Mouse (Mus musculus) neural tube, embryonic 12.5 days (tissue): ENCODE measurements around the gene Creg2. TPM values are rescaled to one million over a fixed set of nuclear protein-coding genes. Genes with fewer than 3 reads are reported as not detected.

Experiments
- ATAC-seq: fragments of 200-750 bp; cut with Nextera tagmentation; 2 replicates; pipeline ENCODE4 v1.8.0; 2017; ENCODE audit warnings: low read depth, mild to moderate bottlenecking, moderate TSS enrichment, moderate library complexity; ENCODE audit not compliant: low FRiP score
- H3K27ac ChIP-seq: fragments of 300-500 bp; sonication (generic); 2 replicates; pipeline ENCODE4 v1.5.1; 2016
- H3K27me3 ChIP-seq: fragments of 300-500 bp; sonication (generic); replicated peaks from 2 replicates; pipeline ENCODE4 v1.6.1; 2016; ENCODE audit warnings: mild to moderate bottlenecking
- H3K36me3 ChIP-seq: fragments of 300-500 bp; sonication (generic); 2 replicates; pipeline ENCODE4 v1.6.1; 2016; ENCODE audit warnings: mild to moderate bottlenecking
- H3K4me1 ChIP-seq: fragments of 300-500 bp; sonication (generic); 2 replicates; pipeline ENCODE4 v1.6.1; 2016
- H3K4me2 ChIP-seq: fragments of 300-500 bp; sonication (generic); replicated peaks from 2 replicates; pipeline ENCODE4 v1.6.1; 2016; ENCODE audit warnings: mild to moderate bottlenecking
- H3K4me3 ChIP-seq: fragments of 300-500 bp; sonication (generic); 2 replicates; pipeline ENCODE4 v1.5.1; 2016
- H3K9ac ChIP-seq: fragments of 300-500 bp; sonication (generic); 2 replicates; pipeline ENCODE4 v1.6.1; 2016; ENCODE audit warnings: mild to moderate bottlenecking
- H3K9me3 ChIP-seq: fragments of 300-500 bp; sonication (generic); 2 replicates; pipeline ENCODE4 v1.6.1; 2016; ENCODE audit warnings: mild to moderate bottlenecking
- WGBS: fragments of 180-500 bp; shearing (Covaris S2); methylation state at CpG from one replicate; pipeline ENCODE4 v1.1.7; 2016; 5-methylcytosine and 5-hydroxymethylcytosine counted together
- polyA plus RNA-seq: library from polyadenylated mRNA; unstranded; fragments of >200 nt; fragmentation: Nextera tagmentation; extraction: Ambion mirVana; gene quantifications from 2 replicates; pipeline ENCODE4 v1.2.1, GENCODE M21; 2016

Creg2 gene
- polyA plus RNA-seq, 1 experiment from 2014 or later, result 3.2 TPM

DNA sequence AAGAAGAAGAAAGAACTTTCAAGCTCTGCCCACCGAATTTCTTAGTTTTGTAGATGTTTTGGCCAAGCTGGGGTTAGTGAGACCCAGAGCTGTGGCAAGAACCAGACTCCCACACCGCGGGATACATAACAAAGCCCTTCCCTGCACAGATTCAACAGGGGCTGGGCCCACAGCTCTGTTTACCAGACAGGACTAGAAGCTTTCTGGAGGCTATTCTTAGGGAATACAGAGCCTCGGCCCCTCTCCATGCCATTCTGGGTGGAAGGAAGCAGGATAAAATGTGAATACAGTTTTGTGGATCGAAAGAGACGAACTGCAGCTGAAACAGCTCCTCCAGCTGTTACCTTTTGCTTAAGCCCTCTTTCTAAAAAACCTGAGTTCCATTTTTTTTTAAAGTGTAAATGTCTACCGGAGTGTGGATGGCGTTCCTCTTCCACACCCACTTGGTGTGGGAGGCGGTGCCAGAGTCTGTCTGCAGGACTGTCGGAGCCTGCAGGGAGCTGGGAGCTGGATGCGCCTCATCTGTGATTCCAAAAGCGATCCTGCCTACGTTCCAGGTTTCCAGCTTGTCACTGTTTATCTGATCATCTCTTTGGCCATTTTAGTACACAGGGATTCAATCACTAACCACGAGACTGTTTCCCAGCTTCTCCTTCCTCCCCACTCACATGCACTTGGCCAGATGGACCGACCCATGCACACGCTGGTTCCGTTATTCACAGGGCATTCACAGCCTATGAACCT is 1.4 kb downstream of the Creg2 start:
- peaks cover 10% of the 10 kb centered on the region; the same call in 1 of the 2 replicates for H3K27me3 ChIP-seq
- ATAC-seq, result peak; percentile 21; the same call in 1 of the 2 replicates
- peak overlapping the region; percentile 57 for H3K4me3 ChIP-seq
- WGBS, result 22% methylated on average over 17 of the region's 17 CpGs
- peaks cover 15% of the 10 kb centered on the region; the same call in 1 of the 2 replicates for H3K4me1 ChIP-seq
- no peaks in the 10 kb centered on the region for H3K36me3 ChIP-seq
- H3K4me2 ChIP-seq, result peak overlapping the region; percentile 94
- H3K9ac ChIP-seq, result peak overlapping the region; percentile 64
- no peak overlapping the region for H3K27ac ChIP-seq
- no peaks in the 10 kb centered on the region for H3K9me3 ChIP-seq

DNA sequence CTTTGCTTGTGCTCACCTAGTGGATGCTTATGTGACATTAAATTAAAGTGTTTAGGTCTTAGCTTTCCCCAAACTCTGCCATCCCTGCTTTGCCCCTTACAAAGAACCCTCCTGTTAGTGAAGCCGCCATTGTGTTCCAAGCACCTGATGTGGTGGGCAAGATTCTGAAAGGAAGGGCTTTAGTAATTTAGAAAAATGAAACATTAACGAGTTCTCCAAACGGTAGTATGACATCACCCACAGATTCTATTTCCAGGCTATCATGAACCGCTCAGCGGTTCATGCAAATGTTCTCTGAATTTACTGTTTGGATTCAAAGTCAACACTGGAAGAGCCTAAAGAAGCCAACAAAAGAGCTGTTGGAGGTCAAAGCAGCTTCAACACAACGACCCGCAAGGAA is 2.7 kb downstream of the Creg2 start:
- ATAC-seq, result no peak
- no peaks in the 10 kb centered on the region for H3K9me3 ChIP-seq
- H3K4me2 ChIP-seq, result no peak overlapping the region
- WGBS, result 84% methylated on average over 7 of the region's 7 CpGs
- H3K27me3 ChIP-seq, result peaks cover 10% of the 10 kb centered on the region; the same call in 1 of the 2 replicates
- H3K4me3 ChIP-seq, result no peak overlapping the region
- H3K36me3 ChIP-seq, result no peaks in the 10 kb centered on the region
- H3K27ac ChIP-seq, result no peak overlapping the region
- peaks cover 15% of the 10 kb centered on the region; the same call in 1 of the 2 replicates for H3K4me1 ChIP-seq
- no peak overlapping the region for H3K9ac ChIP-seq

DNA sequence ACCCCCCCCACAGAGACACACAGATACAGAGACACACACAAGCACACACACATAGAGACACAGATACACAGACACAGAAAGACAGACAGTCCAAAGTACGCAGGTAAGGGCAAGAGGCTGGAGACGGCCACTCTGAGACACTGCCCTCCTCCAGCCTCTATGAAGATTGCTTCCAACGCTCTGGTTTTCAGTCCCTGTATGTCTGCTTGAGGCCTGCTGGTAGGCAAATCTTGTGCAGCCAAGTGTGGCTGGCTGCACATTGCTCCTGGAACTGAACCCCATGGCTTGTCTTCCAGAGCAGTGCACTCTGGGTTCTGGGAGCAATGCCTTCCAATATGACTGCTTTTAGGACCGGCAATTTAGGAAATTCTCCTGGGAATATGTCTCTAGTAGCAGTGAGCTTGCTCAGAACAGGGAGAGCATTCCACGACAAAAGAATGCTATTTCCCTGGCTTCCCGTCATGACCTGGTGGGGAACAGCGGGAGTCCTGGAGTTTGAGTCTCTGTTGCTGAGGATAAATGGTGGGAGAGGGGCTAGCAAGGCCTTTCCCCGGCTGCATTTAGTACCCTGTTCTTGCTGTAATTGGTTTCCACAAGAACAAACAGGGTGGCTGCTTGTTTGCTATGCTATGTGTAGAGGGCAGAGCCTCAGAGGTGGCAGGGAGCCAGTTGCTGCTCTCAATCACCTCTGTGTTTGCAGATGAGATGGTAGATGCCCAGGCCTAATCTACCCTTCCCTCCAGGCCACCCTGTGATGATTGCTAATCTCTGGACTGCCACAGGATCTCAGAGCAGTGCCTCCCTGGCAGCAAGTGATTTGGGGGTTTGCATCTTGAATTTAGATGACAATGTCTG is 5.1 kb downstream of the Creg2 start:
- Histone ChIP-seq H3K4me3 (no peak overlapping the region), H3K27me3 (peaks cover 7% of the 10 kb centered on the region; the same call in 1 of the 2 replicates), H3K4me2 (no peak overlapping the region), H3K9ac (no peak overlapping the region), H3K36me3 (no peaks in the 10 kb centered on the region), H3K4me1 (peaks cover 14% of the 10 kb centered on the region; the same call in 1 of the 2 replicates), H3K9me3 (no peaks in the 10 kb centered on the region), H3K27ac (no peak overlapping the region)
- ATAC-seq, result 0 out of 2 replicates have a peak, but pooled peaks have one; percentile 33
- 36% methylated on average over 8 of the region's 8 CpGs for WGBS

DNA sequence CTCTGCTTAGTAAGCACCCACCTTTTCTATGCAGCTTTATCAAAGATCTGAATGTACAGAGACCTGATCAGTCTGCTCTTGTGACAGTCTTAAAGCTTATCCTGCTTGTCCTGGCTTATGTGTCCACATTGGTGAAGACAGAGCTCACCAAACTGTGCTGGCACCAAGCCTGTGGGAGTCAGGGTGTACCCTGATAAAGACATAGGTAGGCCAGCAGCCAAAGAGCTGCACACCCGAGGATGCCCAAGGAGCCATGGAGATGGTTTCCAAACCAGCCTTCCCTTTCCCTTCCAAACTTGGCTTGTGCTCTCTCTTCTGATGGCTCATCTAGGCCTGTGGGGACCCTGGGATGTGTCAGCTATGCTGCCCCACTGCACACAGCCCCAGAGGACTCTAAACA is 6.9 kb downstream of the Creg2 start:
- Histone ChIP-seq H3K4me1 (no peaks in the 10 kb centered on the region), H3K36me3 (no peaks in the 10 kb centered on the region), H3K4me2 (no peak overlapping the region), H3K9ac (no peak overlapping the region), H3K27me3 (no peaks in the 10 kb centered on the region), H3K9me3 (no peaks in the 10 kb centered on the region), H3K27ac (no peak overlapping the region), H3K4me3 (no peak overlapping the region)
- no peak for ATAC-seq
- 72% methylated on average over 1 of the region's 1 CpGs for WGBS

DNA sequence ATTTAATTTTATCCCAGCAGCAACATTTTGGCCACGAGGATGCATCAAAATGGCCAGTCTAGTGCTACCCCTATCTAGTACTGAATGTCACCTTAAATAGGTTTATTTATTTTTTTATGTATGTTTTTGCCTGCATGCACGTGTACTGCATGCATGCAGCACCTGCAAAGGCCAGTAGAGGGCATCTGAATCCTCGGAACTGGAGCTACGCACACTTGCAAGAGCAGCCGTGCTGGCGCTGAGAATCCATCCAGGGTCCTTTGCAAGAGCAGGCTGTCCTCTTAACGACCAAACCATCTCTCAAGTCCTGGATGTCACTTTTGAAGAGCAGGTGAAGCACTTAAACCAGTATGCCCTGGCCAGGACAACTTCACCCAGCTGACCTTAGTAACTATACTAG is 9.6 kb downstream of the Creg2 start:
- H3K9ac ChIP-seq, result no peak overlapping the region
- no peak overlapping the region for H3K27ac ChIP-seq
- ATAC-seq, result no peak
- no peaks in the 10 kb centered on the region for H3K27me3 ChIP-seq
- no peak overlapping the region for H3K4me3 ChIP-seq
- H3K4me2 ChIP-seq, result no peak overlapping the region
- 88% methylated on average over 7 of the region's 7 CpGs for WGBS
- no peaks in the 10 kb centered on the region for H3K36me3 ChIP-seq
- H3K4me1 ChIP-seq, result 0 out of 2 replicates have a peak, but pooled peaks cover under 1% of the 10 kb centered on the region
- H3K9me3 ChIP-seq, result no peaks in the 10 kb centered on the region

DNA sequence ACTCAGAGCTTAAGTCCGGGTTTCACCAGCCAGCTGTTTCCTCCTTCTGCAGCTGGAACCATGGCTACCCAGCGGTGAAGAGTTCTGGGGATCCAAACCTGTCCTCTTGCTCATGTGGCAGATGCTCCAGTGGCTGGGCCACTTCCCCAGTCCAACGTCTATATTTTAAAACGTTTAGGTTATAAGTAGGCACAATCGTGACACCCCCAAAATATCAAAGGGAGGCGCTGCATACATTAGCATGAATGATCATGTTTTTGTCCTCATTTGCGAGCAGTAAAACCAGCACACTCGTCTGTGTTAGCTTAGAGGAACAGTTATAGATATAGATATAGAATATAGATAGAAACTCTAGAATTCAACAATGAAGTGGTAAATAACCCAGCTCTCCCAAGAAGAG is 14.1 kb downstream of the Creg2 start:
- WGBS, result 64% methylated on average over 8 of the region's 8 CpGs
- H3K4me2 ChIP-seq, result no peak overlapping the region
- no peak overlapping the region for H3K9ac ChIP-seq
- no peak overlapping the region for H3K4me3 ChIP-seq
- ATAC-seq, result no peak
- H3K36me3 ChIP-seq, result no peaks in the 10 kb centered on the region
- no peak overlapping the region for H3K27ac ChIP-seq
- H3K4me1 ChIP-seq, result 0 out of 2 replicates have a peak, but pooled peaks cover 3% of the 10 kb centered on the region
- H3K9me3 ChIP-seq, result no peaks in the 10 kb centered on the region
- no peaks in the 10 kb centered on the region for H3K27me3 ChIP-seq

DNA sequence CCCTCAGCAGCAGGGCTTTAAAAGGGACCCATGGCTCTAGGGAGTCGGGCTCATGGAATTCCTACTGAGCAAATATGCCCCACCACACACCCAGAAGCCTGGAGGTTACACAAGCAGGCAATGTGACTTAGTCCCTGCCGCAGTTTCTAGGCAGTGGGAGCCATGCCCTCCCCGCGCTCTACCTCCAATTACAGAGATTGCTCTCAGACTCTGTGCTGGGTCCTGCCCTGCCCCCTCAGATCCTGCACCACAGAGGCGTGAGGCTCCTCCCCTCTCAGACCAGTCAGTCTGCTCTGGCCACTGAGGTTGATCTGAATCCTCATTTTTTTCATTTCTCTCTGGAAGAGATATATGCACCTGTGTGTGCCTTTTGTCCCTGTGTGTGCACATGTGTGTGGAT is 14.6 kb downstream of the Creg2 start:
- H3K27me3 ChIP-seq, result no peaks in the 10 kb centered on the region
- no peaks in the 10 kb centered on the region for H3K9me3 ChIP-seq
- 0 out of 2 replicates have a peak, but pooled peaks have one; percentile 75 for ATAC-seq
- H3K4me2 ChIP-seq, result no peak overlapping the region
- WGBS, result 8% methylated on average over 5 of the region's 5 CpGs
- no peak overlapping the region for H3K27ac ChIP-seq
- no peak overlapping the region for H3K4me3 ChIP-seq
- no peak overlapping the region for H3K9ac ChIP-seq
- H3K36me3 ChIP-seq, result no peaks in the 10 kb centered on the region
- 0 out of 2 replicates have a peak, but pooled peaks cover 3% of the 10 kb centered on the region for H3K4me1 ChIP-seq

DNA sequence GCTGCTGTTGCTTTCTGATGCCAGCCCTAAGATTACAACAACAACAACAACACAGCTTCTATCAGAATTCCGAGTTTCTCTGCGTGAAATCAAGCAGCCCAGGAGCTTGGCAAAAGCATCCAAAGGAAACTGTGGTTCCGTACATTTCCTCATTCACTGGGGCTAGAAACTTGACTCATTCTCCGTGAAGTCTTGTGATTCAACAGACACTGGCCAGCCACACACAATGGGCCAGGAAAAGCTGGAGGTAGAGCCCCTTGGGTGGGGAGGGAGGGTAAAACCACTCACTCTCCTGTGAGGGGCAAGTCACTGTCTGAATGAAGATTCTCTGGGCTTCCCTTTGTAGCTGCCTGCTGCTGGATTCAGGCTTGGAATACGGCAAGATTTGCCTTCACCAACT is 15.1 kb downstream of the Creg2 start:
- H3K9ac ChIP-seq, result no peak overlapping the region
- no peak overlapping the region for H3K4me3 ChIP-seq
- 0 out of 2 replicates have a peak, but pooled peaks cover 3% of the 10 kb centered on the region for H3K4me1 ChIP-seq
- no peak overlapping the region for H3K4me2 ChIP-seq
- WGBS, result 32% methylated on average over 5 of the region's 5 CpGs
- H3K9me3 ChIP-seq, result no peaks in the 10 kb centered on the region
- ATAC-seq, result no peak
- no peak overlapping the region for H3K27ac ChIP-seq
- H3K27me3 ChIP-seq, result no peaks in the 10 kb centered on the region
- H3K36me3 ChIP-seq, result no peaks in the 10 kb centered on the region

DNA sequence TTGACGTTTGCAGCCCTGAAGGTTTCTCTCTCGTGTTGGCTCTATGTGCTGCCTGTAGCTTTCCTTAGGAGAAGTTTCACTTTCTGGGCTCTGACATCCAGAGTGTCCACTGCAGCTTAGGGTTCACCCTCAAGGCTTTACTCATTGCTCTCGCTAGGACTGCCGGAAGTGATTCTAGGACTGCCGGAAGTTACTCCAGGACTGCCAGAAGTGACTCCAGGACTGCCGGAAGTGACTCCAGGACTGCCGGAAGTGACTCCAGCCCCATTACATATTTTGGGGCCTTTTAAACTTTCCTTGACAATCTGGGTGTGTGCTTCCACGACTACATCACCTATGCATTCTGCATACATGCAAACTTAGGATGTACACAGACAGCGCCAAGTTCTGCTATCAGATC is 22.7 kb downstream of the Creg2 start:
- Histone ChIP-seq H3K27ac (no peak overlapping the region), H3K9ac (no peak overlapping the region), H3K4me2 (no peak overlapping the region), H3K4me3 (no peak overlapping the region), H3K9me3 (no peaks in the 10 kb centered on the region), H3K4me1 (no peaks in the 10 kb centered on the region), H3K36me3 (no peaks in the 10 kb centered on the region), H3K27me3 (no peaks in the 10 kb centered on the region)
- 80% methylated on average over 9 of the region's 9 CpGs for WGBS
- no peak for ATAC-seq

DNA sequence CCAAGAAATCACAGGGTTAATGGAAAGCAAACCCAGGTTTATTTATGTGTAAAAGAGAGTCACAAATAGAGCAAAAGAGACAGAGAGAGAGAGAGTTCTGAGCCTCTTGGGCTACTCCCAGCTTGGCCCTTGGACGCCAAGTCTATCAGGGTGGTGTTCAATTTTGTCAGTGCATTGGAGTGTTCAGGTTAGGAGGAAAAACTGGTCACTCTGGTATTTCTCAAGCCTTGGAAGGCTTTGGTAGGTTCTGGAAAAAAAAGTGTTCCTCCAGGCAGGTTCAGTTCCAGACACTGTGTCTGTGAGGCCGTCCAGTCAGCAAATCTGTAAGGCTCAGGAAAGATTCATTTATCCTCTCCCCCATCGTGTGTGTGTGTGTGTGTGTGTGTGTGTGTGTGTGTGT is 25.8 kb downstream of the Creg2 start:
- ATAC-seq, result no peak
- WGBS, result 60% methylated on average over 3 of the region's 3 CpGs
- Histone ChIP-seq H3K4me3 (no peak overlapping the region), H3K4me1 (no peaks in the 10 kb centered on the region), H3K36me3 (no peaks in the 10 kb centered on the region), H3K27me3 (no peaks in the 10 kb centered on the region), H3K9ac (no peak overlapping the region), H3K4me2 (no peak overlapping the region), H3K27ac (no peak overlapping the region), H3K9me3 (no peaks in the 10 kb centered on the region)

DNA sequence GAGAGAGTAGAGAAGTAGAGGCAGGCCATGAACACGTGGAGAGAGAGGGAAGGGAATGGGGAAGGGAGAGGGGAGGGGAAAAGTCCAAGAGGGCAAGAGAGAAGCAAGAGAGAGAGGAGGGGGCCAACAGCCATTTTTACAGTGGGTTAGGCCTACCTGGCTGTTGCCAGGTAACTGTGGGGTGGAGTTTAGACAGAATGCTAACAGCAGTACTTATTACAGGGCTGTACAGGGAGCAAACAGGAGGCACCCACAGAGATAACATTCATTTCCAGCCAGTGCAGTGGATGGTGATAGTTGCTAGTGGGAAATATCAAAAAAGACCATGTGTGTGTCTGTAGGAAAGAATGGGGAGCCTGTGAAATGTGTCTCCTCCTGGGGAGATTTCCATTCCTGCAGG is 27.5 kb downstream of the Creg2 start:
- Histone ChIP-seq H3K9me3 (no peaks in the 10 kb centered on the region), H3K4me1 (peaks cover 5% of the 10 kb centered on the region; the same call in 1 of the 2 replicates), H3K4me2 (no peak overlapping the region), H3K27me3 (no peaks in the 10 kb centered on the region), H3K36me3 (no peaks in the 10 kb centered on the region), H3K9ac (no peak overlapping the region), H3K27ac (no peak overlapping the region), H3K4me3 (no peak overlapping the region)
- ATAC-seq, result no peak
- WGBS, result 40% methylated on average over 1 of the region's 1 CpGs

DNA sequence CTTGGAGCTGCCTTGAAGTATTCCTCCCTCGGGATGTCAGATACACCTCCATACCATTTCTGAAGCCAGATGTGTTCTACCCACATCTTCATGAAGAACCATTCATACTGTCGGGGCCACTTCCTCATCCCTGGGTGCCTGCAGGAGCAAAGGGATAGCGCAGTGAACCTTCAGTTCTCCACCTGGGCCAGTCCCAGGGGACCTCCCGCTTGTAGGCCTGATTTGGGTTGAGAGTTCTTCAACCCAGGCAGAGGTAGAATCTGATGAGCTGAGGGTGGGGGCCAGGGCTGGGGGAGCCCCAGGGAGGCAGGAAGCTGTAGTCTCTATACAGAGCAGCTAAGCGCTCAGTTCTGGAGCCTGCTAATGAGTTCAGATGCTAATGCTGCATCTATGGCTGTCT is 28.2 kb downstream of the Creg2 start:
- Histone ChIP-seq H3K9ac (no peak overlapping the region), H3K4me1 (peaks cover 9% of the 10 kb centered on the region; the same call in 1 of the 2 replicates), H3K27ac (no peak overlapping the region), H3K4me2 (no peak overlapping the region), H3K9me3 (no peaks in the 10 kb centered on the region), H3K27me3 (no peaks in the 10 kb centered on the region), H3K4me3 (no peak overlapping the region), H3K36me3 (no peaks in the 10 kb centered on the region)
- no peak for ATAC-seq
- WGBS, result 92% methylated on average over 5 of the region's 5 CpGs
